Mouse (Mus musculus): Measurements from ENCODE around the gene Actr3. TPM values are rescaled to one million over a fixed set of nuclear protein-coding genes. Genes with fewer than 3 reads are reported as not detected.
"Not testable (repeated sequence)": the region's sequence is repeated elsewhere in the genome, so short reads cannot be mapped to it uniquely, and the experiment has no call there.

Gene Actr3
- total RNA-seq, 2 experiments from 2014 or later = 83.7 to 94.4 TPM

- no peak for DNase-seq
These were observed 3.3 kb upstream of the Actr3 start for GRCm38 (mm10) chr1:125438826-125439225.

DNA sequence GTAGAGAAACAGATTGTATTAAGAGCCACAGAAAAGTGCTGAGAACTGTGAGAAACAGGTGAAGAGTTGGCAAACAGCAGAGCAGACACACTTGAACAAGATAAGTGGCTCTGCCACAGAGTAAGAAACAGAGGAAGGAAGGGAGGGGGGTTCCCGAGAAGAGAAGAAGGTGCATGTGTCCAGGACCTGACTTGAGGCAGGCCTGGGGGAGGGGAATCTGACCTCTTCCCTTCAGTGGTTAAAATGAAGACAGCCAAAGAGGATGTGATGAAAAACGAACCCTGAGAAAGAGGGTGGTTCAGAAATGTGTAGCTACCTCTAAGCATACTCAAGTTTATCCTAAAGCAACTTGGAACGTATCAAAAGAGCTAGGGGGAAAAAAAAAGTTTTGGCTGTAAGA lies 2.4 kb upstream of the Actr3 start:
- DNase-seq = no peak

DNA sequence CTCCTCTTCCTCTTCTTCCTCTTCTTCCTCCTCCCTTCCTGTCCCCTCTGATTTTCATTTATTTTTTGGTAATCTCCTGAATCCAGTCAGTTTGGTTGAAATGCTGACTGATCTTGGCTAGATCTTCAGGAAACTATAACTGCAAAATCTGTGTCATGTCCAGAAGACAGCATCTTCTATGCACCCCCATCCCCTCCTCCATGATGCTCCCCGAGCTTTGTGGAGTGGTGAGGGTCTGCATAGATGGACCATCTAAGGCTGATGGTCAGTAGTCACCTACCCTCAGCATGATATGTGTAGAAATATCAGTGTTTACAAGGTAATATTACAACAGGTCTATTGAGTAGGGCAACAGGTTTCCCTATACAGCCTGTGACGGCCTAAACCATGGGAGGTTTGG lies 1.6 kb upstream of the Actr3 start:
- no peak for DNase-seq

GRCm38 (mm10) chr1:125435018-125435368 lies 534 bp downstream of the Actr3 start:
- DNase-seq = no peak

- DNase-seq = peak; percentile 32
These were observed 984 bp downstream of the Actr3 start for GRCm38 (mm10) chr1:125434485-125435001.

DNA sequence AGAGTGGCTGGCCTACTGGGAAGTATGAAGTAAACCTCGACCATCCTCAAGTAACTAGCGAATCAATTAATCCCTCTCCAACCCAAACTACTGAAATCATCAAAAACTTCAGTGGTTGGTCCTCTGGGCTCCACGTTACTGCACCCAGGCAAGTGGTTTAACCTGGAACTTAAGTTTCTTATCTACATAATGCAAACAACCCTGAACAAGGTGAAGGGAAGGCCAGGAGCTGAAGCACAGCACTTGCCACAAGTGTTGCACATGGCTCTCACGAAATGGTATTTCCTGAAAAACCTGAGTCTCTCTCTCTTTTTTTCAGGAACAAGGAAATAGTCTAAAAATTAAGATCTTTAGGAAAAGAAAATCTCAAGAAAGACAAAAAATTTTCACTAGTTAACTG lies 4.2 kb downstream of the Actr3 start:
- no peak for DNase-seq

DNA sequence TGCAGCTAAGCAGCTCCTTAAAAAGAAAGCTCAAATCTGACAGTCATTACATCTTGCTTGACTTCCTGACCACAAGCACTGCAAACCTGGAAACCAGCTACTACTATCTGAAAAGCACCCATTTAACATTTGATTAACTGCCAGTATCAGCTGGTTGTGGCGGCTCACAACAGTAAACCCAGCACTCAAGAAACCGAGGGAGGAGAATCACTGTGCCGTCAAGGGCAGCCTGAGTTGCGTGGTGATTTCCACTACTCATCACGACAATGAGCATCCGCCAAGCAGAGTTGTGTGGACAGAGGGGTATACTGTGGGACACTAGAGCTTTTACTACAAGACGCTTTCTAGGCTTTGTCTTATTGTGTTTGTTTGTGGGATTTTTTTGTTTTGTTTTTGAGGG lies 4.8 kb downstream of the Actr3 start:
- DNase-seq = no peak

GRCm38 (mm10) chr1:125429984-125430383 lies 5.5 kb downstream of the Actr3 start:
- no peak for DNase-seq

GRCm38 (mm10) chr1:125428315-125428714 lies 7.2 kb downstream of the Actr3 start:
- no peak for DNase-seq

- DNase-seq = no peak
These were observed 9.0 kb downstream of the Actr3 start for GRCm38 (mm10) chr1:125426387-125427045.

DNA sequence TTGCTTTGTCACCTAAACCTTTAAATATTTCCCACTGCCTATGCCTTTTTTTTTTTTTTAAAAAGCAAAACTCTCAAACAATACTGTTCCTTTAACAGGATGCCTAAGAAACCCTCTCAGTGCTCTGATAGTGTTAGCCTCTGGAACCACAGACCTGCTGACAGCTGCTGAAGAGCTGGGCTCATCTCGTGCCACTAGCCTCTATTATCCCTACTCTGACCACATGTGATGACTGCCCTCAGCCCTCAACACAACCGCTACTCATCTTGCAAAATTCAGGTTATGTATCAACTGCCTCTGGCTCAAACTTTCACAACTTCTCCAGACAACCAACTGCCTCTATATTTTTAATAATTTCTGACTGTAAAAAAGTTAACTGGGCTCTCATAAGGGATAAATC lies 15.6 kb downstream of the Actr3 start:
- DNase-seq = no peak

DNA sequence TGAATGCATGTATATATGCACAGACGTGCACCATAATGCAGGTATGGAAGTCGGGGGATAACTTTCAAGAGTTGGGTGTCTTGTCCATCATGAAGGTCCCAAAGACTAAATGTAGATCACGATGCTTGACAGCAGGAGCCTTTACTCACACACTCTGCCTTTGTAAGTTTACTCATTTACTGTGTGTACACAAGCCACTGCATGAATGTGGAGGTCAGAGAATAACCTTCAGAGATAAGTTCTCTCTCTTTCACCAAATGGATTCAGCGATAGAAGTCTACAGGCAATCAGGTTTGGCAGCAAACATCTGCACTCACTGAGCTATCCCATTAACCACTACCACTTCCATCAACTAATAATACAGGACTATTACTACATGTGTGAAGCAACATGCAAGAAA lies 16.8 kb downstream of the Actr3 start:
- DNase-seq = no peak

GRCm38 (mm10) chr1:125407220-125407619 lies 28.3 kb downstream of the Actr3 start:
- DNase-seq = no peak

DNA sequence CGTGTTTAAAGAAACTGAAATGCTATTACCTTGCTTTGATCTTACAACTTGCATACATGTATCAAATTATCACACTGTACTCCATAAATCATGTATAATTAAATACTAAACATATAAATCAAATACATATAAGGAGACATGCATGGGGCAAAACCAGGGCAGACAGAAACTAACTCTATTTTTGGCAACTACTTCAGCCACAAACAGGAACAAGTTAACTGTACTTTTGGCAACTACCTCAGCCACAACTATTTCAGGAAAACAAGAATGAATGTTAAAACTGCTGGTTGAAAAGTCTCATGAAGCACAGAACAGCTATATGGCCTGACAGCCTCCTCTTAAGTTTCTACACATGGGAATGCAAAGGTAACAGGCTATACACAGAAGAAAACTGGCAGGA lies 40.1 kb downstream of the Actr3 start:
- DNase-seq = no peak

DNA sequence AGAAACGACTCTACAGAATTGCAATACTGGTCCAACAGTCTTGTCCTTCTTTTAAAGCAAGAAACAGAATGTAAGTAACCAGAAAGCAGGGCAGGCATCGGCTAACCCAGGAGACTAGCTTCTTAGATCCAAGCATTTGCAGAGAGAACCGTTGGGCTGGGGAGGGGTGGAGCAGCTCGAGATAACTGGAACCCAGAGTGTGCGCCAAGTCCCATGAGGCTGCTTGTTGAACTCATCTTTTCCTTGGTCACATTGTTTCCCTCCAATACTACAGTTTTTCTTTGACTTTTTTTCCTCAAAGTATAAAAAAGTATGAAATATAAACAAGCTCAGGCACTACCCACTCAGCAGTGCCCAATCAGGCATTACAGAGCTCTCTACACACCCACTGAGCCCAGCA lies 42.2 kb downstream of the Actr3 start:
- DNase-seq = not testable (repeated sequence)

- not testable (repeated sequence) for DNase-seq
These were observed 45.3 kb downstream of the Actr3 start for GRCm38 (mm10) chr1:125390065-125390754.

GRCm38 (mm10) chr1:125389634-125390033 lies 45.9 kb downstream of the Actr3 start:
- DNase-seq = not testable (repeated sequence)

DNA sequence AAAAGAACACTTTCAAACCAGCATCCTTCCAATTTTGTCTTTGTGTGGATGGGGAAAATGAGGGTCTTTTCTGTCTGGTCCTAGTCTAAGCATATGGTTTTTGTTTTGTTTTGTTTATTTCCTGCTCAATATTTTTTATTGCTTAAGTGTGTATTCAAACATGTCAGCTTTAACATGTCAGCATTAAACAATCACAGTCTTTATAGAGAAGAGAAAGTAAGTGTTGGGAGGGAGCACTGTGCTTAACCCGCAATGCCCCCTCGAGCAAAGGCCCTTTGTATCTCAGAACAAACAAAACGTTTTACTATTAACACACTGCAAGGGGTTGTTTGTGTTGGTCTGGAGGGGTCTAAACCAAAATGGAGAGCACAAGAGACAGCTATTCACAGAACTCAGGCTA lies 47.2 kb downstream of the Actr3 start:
- no peak for DNase-seq

- DNase-seq = no peak
These were observed 49.3 kb downstream of the Actr3 start for GRCm38 (mm10) chr1:125386217-125386616.

DNA sequence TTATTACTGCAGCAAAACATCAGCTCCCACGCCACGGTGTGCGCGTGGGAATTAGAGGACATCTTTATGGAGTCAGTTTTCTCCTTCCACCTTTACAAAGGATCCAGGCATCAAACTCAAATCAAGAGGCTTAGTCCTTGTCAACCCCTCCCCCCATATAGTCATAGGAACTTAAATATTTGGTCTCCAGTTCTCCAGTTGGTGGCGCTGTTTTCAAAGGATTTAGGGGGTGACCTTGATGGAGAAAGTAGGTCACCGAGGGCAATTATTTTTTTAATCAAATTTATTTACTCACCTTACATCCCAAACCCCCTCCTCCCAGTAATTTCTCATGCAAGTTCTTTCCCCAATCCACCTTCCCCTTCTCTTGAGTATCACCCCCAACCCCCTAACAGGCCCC lies 52.9 kb downstream of the Actr3 start:
- no peak for DNase-seq

- DNase-seq = no peak
These were observed 56.6 kb downstream of the Actr3 start for GRCm38 (mm10) chr1:125378889-125379288.

GRCm38 (mm10) chr1:125372855-125373254 lies 62.7 kb downstream of the Actr3 start:
- no peak for DNase-seq

DNA sequence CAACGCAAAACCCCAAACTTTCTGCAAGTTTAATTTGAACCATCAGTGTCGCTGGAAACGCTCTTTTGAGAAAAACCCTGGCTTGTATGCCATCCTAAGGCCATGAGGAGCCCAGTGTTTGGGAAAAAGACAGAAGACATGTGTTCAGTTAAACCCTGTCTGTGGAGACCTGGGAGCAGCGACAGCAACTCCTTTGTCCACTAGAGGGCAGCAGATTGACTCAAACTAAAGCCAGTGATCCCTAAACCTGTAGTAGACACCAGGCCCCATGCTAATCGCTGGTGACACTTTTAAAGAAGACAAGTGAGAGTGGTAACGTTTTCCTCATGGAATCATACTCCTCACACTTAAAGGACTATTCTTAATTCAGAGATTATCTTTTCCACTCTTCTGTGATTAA lies 64.7 kb downstream of the Actr3 start:
- DNase-seq = peak; percentile 43

DNA sequence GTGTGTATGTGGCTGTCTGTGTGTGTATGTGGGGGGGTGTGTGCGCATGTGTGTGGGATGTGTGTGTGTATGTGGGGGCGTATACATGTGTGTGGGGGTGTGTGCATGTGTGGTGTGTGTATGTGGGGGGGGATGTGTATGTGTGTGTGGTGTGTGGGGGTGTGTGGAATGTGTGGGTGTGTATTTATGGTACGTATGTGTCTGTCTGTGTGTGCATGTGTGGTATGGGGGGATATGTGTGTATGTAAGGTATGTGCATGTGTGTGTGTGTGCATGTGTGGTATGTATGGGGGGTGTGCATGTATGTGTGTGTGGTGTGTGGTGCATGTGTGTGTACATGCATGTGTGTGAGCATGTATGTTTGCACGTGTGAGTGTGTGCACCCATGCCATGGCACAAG lies 70.0 kb downstream of the Actr3 start:
- DNase-seq = no peak

Data from gastrocnemius, postnatal 10 days (tissue).